Mouse (Mus musculus) MEL (cell line): ENCODE measurements around the gene Washc4. TPM values are rescaled to one million over a fixed set of nuclear protein-coding genes. Genes with fewer than 3 reads are reported as not detected.
A peak's percentile ranks its signal among the peaks of the same experiment; 100 is the strongest.

ENCODE experiments used
- DNase-seq: peaks from one replicate; pipeline ENCODE4 v3.0.0; 2011; ENCODE audit warnings: low read depth, low spot score
- H3K27ac ChIP-seq: 2 replicates; pipeline ENCODE4 v1.5.1; 2012; ENCODE audit warnings: low read depth, mild to moderate bottlenecking, control low read depth, low read length, moderate library complexity; ENCODE audit not compliant: control insufficient read depth
- H3K27me3 ChIP-seq, 2 experiments: fragments of 150-350 bp in 1 of 2; sonication (generic) in 1 of 2; 2 replicates each; pipeline ENCODE4 v1.6.1; 2012; ENCODE audit warnings: low read length in 2 of 2, mild to moderate bottlenecking in 2 of 2, improper control_type of control experiment in 1 of 2, moderate library complexity in 1 of 2; ENCODE audit not compliant: insufficient read depth in 2 of 2, control insufficient read depth in 1 of 2
- H3K36me3 ChIP-seq, 2 experiments: 2 replicates each; pipeline ENCODE4 v1.6.1; 2012 to 2014; ENCODE audit warnings: low read length in 2 of 2, improper control_type of control experiment in 1 of 2, inconsistent platforms in 1 of 2, mild to moderate bottlenecking in 1 of 2; ENCODE audit not compliant: insufficient read depth in 2 of 2, control insufficient read depth in 1 of 2
- H3K4me1 ChIP-seq, 2 experiments: fragments of 150-350 bp in 1 of 2; sonication (generic) in 1 of 2; 2 replicates each; pipeline ENCODE4 v1.6.1; 2012; ENCODE audit warnings: low read length in 2 of 2, improper control_type of control experiment in 1 of 2, mild to moderate bottlenecking in 1 of 2; ENCODE audit not compliant: insufficient read depth in 2 of 2, control insufficient read depth in 1 of 2
- H3K4me3 ChIP-seq, 2 experiments: fragments of 150-350 bp in 1 of 2; sonication (generic) in 1 of 2; 2 replicates each; pipeline ENCODE4 v1.5.1; 2012; ENCODE audit warnings: low read depth in 2 of 2, low read length in 2 of 2, mild to moderate bottlenecking in 2 of 2, moderate library complexity in 2 of 2, control low read depth in 1 of 2, improper control_type of control experiment in 1 of 2; ENCODE audit not compliant: control insufficient read depth in 1 of 2, insufficient read depth in 1 of 2
- H3K79me2 ChIP-seq: 2 replicates; pipeline ENCODE4 v1.6.1; 2012; ENCODE audit warnings: mild to moderate bottlenecking, low read length, moderate library complexity; ENCODE audit not compliant: control insufficient read depth, poor library complexity, insufficient read depth
- H3K9ac ChIP-seq: 2 replicates; pipeline ENCODE4 v1.6.1; 2012; ENCODE audit warnings: low read depth, mild to moderate bottlenecking, control low read depth, low read length, moderate library complexity; ENCODE audit not compliant: control insufficient read depth, poor library complexity, severe bottlenecking
- H3K9me3 ChIP-seq: fragments of 150-350 bp; sonication (generic); replicated peaks from 2 replicates; pipeline ENCODE4 v1.6.1; 2012; ENCODE audit warnings: mild to moderate bottlenecking, low read length, improper control_type of control experiment, moderate library complexity; ENCODE audit not compliant: insufficient read depth
- BHLHE40 ChIP-seq: IDR thresholded peaks from 2 replicates; pipeline ENCODE4 v1.6.1; 2012; ENCODE audit warnings: low read depth, mild to moderate bottlenecking, inconsistent platforms, low read length, improper control_type of control experiment, borderline replicate concordance
- CTCF ChIP-seq, 3 experiments: IDR thresholded peaks in 2 of 3; conservative IDR thresholded peaks in 1 of 3; 2 replicates each; pipeline ENCODE4 v1.5.1; 2011 to 2012; ENCODE audit warnings: low read length in 3 of 3, low read depth in 2 of 3, mild to moderate bottlenecking in 2 of 3, improper control_type of control experiment in 1 of 3, inconsistent platforms in 1 of 3, mixed read lengths in 1 of 3, moderate library complexity in 1 of 3; ENCODE audit not compliant: control insufficient read depth in 1 of 3, insufficient read depth in 1 of 3, poor library complexity in 1 of 3, severe bottlenecking in 1 of 3
- EP300 ChIP-seq, 2 experiments: IDR thresholded peaks; 2 replicates each; pipeline ENCODE4 v1.6.1; 2011; ENCODE audit warnings: improper control_type of control experiment in 2 of 2, low read length in 2 of 2, low read depth in 1 of 2, mild to moderate bottlenecking in 1 of 2
- ETS1 ChIP-seq: IDR thresholded peaks from 2 replicates; pipeline ENCODE4 v1.6.1; 2012; ENCODE audit warnings: low read depth, mild to moderate bottlenecking, inconsistent platforms, low read length, improper control_type of control experiment, moderate library complexity
- GATA1 ChIP-seq: IDR thresholded peaks from 2 replicates; pipeline ENCODE4 v1.6.1; 2011; ENCODE audit warnings: low read depth, low read length, improper control_type of control experiment
- HCFC1 ChIP-seq: IDR thresholded peaks from 2 replicates; pipeline ENCODE4 v1.6.1; 2012; ENCODE audit warnings: low read depth, mild to moderate bottlenecking, inconsistent platforms, low read length, improper control_type of control experiment, moderate library complexity
- JUND ChIP-seq: IDR thresholded peaks from 2 replicates; pipeline ENCODE4 v1.6.1; 2011; ENCODE audit warnings: low read depth, mild to moderate bottlenecking, improper control_type of control experiment, low read length
- KAT2A ChIP-seq: conservative IDR thresholded peaks from 2 replicates; pipeline ENCODE4 v1.6.1; 2012; ENCODE audit warnings: low read depth, low read length, improper control_type of control experiment, inconsistent platforms
- MAFK ChIP-seq: IDR thresholded peaks from 2 replicates; pipeline ENCODE4 v1.6.1; 2011; ENCODE audit warnings: low read depth, mild to moderate bottlenecking, low read length, improper control_type of control experiment, borderline replicate concordance
- MAX ChIP-seq: IDR thresholded peaks from 2 replicates; pipeline ENCODE4 v1.6.1; 2011; ENCODE audit warnings: low read length, improper control_type of control experiment
- MAZ ChIP-seq: IDR thresholded peaks from 2 replicates; pipeline ENCODE4 v1.6.1; 2012; ENCODE audit warnings: low read depth, mild to moderate bottlenecking, inconsistent platforms, low read length, improper control_type of control experiment
- MEF2A ChIP-seq: IDR thresholded peaks from 2 replicates; pipeline ENCODE4 v1.6.1; 2014; ENCODE audit warnings: low read depth, mild to moderate bottlenecking, inconsistent platforms, low read length, improper control_type of control experiment; ENCODE audit not compliant: poor library complexity, insufficient replicate concordance, severe bottlenecking; ENCODE audit errors: extremely low read depth
- MXI1 ChIP-seq: IDR thresholded peaks from 2 replicates; pipeline ENCODE4 v1.6.1; 2011; ENCODE audit warnings: mild to moderate bottlenecking, low read depth, low read length, improper control_type of control experiment
- MYC ChIP-seq: IDR thresholded peaks from 2 replicates; pipeline ENCODE4 v1.6.1; 2011; ENCODE audit warnings: low read depth, mild to moderate bottlenecking, low read length, improper control_type of control experiment, moderate library complexity
- NELFE ChIP-seq: IDR thresholded peaks from 2 replicates; pipeline ENCODE4 v1.6.1; 2011; ENCODE audit warnings: low read depth, low read length, improper control_type of control experiment
- NRF1 ChIP-seq: IDR thresholded peaks from 2 replicates; pipeline ENCODE4 v1.6.1; 2014; ENCODE audit warnings: low read depth, mild to moderate bottlenecking, inconsistent platforms, low read length, improper control_type of control experiment, moderate library complexity; ENCODE audit not compliant: poor library complexity, insufficient read depth, severe bottlenecking
- POLR2A ChIP-seq, 2 experiments: IDR thresholded peaks; 2 replicates each; pipeline ENCODE4 v1.6.1; 2011 to 2012; ENCODE audit warnings: low read length in 2 of 2, mild to moderate bottlenecking in 2 of 2, control low read depth in 1 of 2, improper control_type of control experiment in 1 of 2, low read depth in 1 of 2, moderate library complexity in 1 of 2; ENCODE audit not compliant: control insufficient read depth in 1 of 2, insufficient read depth in 1 of 2, poor library complexity in 1 of 2
- POLR2AphosphoS5 ChIP-seq: IDR thresholded peaks from 2 replicates; pipeline ENCODE4 v1.6.1; 2012; ENCODE audit warnings: low read depth, borderline replicate concordance, mild to moderate bottlenecking, inconsistent platforms, low read length, moderate library complexity, mixed read lengths
- SMC3 ChIP-seq: IDR thresholded peaks from 2 replicates; pipeline ENCODE4 v1.6.1; 2011; ENCODE audit warnings: low read depth, low read length, improper control_type of control experiment
- TAL1 ChIP-seq: IDR thresholded peaks from 2 replicates; pipeline ENCODE4 v1.6.1; 2012; ENCODE audit warnings: mild to moderate bottlenecking, inconsistent platforms, low read length, moderate library complexity, mixed read lengths
- TBP ChIP-seq: IDR thresholded peaks from 2 replicates; pipeline ENCODE4 v1.8.0; 2011; ENCODE audit warnings: low read depth, low read length, improper control_type of control experiment
- TCF12 ChIP-seq: IDR thresholded peaks from 2 replicates; pipeline ENCODE4 v1.6.1; 2014; ENCODE audit warnings: low read depth, mild to moderate bottlenecking, inconsistent platforms, low read length, improper control_type of control experiment, moderate library complexity
- ZMIZ1 ChIP-seq: IDR thresholded peaks from 2 replicates; pipeline ENCODE4 v1.6.1; 2012; ENCODE audit warnings: low read depth, mild to moderate bottlenecking, inconsistent platforms, low read length, improper control_type of control experiment, moderate library complexity
- polyA plus RNA-seq, 2 experiments: library from polyadenylated mRNA; stranded (reverse) in 1 of 2; unstranded in 1 of 2; fragments of >175 nt in 1 of 2; fragments of >200 nt in 1 of 2; gene quantifications; 2 replicates each; pipeline versions ENCODE4 v1.2.1 to v1.2.4; 2012; ENCODE audit warnings: low replicate concordance in 2 of 2, low read depth in 1 of 2; ENCODE audit not compliant: insufficient read length in 2 of 2, insufficient read depth in 1 of 2, missing spikeins in 1 of 2
- total RNA-seq: library from RNA; depleted of rRNA; stranded (reverse); fragments of 300-350 nt; gene quantifications from 2 replicates; pipeline ENCODE4 v1.2.3, GENCODE M21; 2012

Gene Washc4
- total and polyA plus RNA-seq, 3 experiments = 13.6 to 16.2 TPM; not detected in 1

DNA sequence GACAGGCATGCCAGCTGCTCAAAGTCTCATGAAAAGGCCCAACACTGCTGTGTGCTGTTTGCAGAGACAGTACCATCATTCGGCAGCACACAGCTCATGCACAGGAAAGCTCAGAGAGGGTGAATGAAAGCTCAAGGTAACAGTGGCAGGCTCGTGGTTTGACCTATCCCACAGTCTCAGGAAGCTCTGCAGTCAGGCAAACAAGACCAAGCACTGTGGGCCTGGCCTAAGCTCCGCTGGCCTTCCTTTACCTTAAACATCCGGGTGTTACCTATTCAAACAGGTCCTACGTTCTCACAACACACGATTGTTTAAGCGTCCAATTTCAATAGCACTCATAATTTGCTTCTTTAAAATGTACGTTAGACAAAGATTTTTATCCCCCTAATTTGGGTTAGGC is 100.6 kb downstream of the Washc4 start:
- Histone ChIP-seq H3K27ac (no peak overlapping the region), H3K9me3 (no peaks in the 10 kb centered on the region), H3K79me2 (no peaks in the 10 kb centered on the region), H3K4me3 (no peak overlapping the region), H3K27me3 (peaks cover 4 to 5% of the 10 kb centered on the region in 2 experiments; a peak in 2 of 4 replicates), H3K9ac (no peak overlapping the region), H3K36me3 (peaks cover 0 to 2% of the 10 kb centered on the region in 2 experiments; a peak in 1 of 4 replicates), H3K4me1 (peaks cover 1 to 21% of the 10 kb centered on the region in 2 experiments; a peak in 3 of 4 replicates)
- DNase-seq = no peak
- TF ChIP-seq MAFK = no peak
- TF ChIP-seq MEF2A = no peak
- TF ChIP-seq BHLHE40 = no peak
- no peak for TF ChIP-seq SMC3
- no peak for TF ChIP-seq JUND
- TF ChIP-seq MAX = no peak
- no peak for TF ChIP-seq MXI1
- TF ChIP-seq GATA1 = no peak
- TF ChIP-seq ZMIZ1 = no peak
- TF ChIP-seq MYC = no peak

DNA sequence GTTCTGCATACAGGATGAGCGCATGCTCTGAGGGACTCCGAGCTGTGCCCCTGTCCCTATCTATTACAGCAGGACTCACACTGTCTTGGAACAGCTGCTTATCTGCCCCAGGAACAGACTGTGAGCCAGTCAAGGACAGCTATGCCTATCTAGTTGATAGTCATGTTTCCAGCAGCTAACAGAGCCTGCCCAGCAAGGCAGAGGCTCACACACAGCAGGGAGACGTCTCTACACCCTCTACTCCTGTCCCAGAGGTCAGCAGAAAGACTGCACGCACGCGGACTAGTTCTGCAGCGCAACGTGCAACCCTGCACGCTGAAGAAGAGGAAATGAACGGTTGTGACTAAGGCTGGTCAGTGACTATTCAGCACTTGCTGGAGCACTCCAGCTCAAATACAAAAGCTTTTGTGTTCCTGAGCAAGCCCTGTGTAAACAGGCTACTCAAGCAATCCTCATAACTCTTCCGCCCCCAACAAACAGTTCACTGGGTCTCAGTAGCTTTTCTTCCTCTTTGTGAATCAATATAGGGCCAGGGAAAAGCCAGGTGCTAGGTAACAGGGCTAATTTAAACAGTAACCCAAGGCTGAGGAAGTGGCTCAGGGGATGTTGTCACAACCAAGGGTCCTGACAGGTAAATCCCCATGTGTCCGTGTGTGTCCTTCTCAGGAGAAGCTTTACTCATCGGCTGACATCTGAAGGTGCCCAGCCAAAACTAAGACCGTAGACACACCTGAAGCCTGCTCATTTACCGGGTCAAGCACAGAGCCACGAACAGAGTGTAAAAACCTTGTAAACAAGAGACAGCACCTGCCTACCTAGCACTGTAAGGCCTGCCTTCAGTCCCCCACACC is 101.5 kb downstream of the Washc4 start:
- H3K27ac ChIP-seq = no peak overlapping the region
- peaks cover 4 to 5% of the 10 kb centered on the region in 2 experiments; a peak in 2 of 4 replicates for H3K27me3 ChIP-seq
- TF ChIP-seq KAT2A = no peak
- 0 out of 2 replicates have a peak, but pooled peaks have one; percentile 51 for TF ChIP-seq MYC
- TF ChIP-seq TBP = 0 out of 2 replicates have a peak, but pooled peaks have one; percentile 35
- TF ChIP-seq NRF1 = peak; percentile 70
- TF ChIP-seq CTCF (IDR thresholded peaks at IDR 0.05 in 2 of 3, conservative IDR thresholded peaks at IDR 0.05 in 1 of 3; ENCODE audit: control insufficient read depth in 1 of 3, insufficient read depth in 1 of 3, low read depth in 2 of 3, low read length in 3 of 3, poor library complexity in 1 of 3, severe bottlenecking in 1 of 3) = no peak
- no peak for TF ChIP-seq MAZ
- TF ChIP-seq MXI1 = 0 out of 2 replicates have a peak, but pooled peaks have one; percentile 37
- TF ChIP-seq TAL1 = peak; percentile 98
- TF ChIP-seq POLR2AphosphoS5 = no peak
- TF ChIP-seq ETS1 = peak; percentile 91
- 0 out of 2 replicates have a peak, but pooled peaks have one; percentile 45 for TF ChIP-seq BHLHE40
- TF ChIP-seq EP300 (IDR thresholded peaks at IDR 0.05; ENCODE audit: low read depth in 1 of 2, low read length in 2 of 2) = peak; percentile 81 to 93
- no peak for TF ChIP-seq HCFC1
- TF ChIP-seq NELFE = no peak
- TF ChIP-seq GATA1 = peak; percentile 97
- no peak for TF ChIP-seq MEF2A
- peak in 1 of 2 experiments; percentile 21; a peak in 1 of 4 replicates for TF ChIP-seq POLR2A (IDR thresholded peaks at IDR 0.05; ENCODE audit: control insufficient read depth in 1 of 2, insufficient read depth in 1 of 2, low read depth in 1 of 2, low read length in 2 of 2, poor library complexity in 1 of 2)
- TF ChIP-seq TCF12 = peak; percentile 97
- peak; percentile 28; the same call in 1 of the 2 replicates for TF ChIP-seq MAX
- TF ChIP-seq, all 39 proteins: peak for 12
- Histone ChIP-seq H3K4me1 (peaks cover 1 to 21% of the 10 kb centered on the region in 2 experiments; a peak in 3 of 4 replicates), H3K9me3 (no peaks in the 10 kb centered on the region), H3K79me2 (no peaks in the 10 kb centered on the region), H3K4me3 (peak overlapping the region in 1 of 2 experiments; percentile 5; a peak in 1 of 4 replicates), H3K9ac (no peak overlapping the region), H3K36me3 (peaks cover 0 to 2% of the 10 kb centered on the region in 2 experiments; a peak in 1 of 4 replicates)
- DNase-seq = peak; percentile 87
